Mouse (Mus musculus) kidney, postnatal 4 days (tissue): Measurements from ENCODE around the gene Lamtor1.
A peak's percentile ranks its signal among the peaks of the same experiment; 100 is the strongest.
"Not testable (repeated sequence)": the region's sequence is repeated elsewhere in the genome, so short reads cannot be mapped to it uniquely, and the experiment has no call there.

ENCODE experiments used
- DNase-seq, 2 experiments: peaks; one replicate each; pipeline ENCODE4 v3.0.0; 2021; ENCODE audit warnings: mixed read lengths in 2 of 2

Lamtor1 gene

DNA sequence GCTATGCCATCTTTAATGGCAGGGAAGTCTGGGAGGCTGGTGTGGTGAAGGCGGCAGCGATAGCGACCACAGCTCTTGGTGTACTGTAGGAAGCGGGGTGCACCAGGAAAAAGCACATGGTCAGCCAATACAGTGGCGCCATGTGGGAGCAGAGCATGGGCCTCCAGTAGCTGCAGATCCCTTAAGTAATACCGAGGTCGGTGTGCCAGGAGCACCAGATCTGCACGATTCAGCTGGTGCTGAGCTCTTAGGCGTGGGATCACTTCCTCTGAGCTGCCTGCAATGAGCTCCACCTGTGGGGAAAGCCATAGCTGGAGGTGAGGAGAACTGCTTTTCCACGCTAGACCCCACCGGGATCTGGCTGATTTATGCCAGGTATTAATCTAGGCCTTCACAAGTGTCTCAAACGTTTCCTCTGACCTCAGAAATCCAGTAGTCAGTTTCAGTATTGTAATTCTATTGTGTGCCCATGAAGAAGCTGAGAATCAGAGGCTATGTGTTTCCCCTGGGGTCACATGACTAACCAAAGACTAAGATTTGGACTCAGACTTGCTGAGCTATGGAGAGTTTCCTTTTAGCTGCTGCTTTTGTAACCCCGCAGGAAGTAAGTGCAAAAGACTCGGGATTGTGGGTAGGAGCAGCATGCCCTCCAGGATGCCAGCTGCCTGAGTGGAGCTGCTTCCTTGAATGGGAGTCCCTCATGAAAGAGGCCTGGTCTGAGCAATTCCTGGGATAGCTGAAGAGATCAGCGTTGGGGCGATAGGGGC lies 5.2 kb upstream of the Lamtor1 start:
- DNase-seq = no peak

DNA sequence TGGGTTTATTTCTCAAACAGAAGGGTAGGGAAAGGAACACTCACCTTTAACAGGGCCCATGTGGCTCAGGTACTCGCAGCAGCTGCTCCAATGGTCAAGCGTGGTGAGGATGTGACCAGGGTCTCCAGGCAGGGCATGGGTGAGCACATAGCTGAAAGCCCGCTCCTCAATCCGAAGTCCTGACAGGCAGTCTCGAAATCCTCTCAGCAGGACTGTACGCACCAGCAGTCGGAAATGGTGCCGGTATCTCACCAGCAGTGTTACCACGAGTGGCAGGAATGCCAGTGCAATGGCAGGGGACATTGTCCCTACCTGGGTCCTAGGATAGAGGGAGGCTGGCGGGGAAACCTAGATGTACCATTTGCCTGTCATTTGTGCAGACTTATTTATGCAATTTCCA lies 3.7 kb upstream of the Lamtor1 start:
- no peak for DNase-seq

DNA sequence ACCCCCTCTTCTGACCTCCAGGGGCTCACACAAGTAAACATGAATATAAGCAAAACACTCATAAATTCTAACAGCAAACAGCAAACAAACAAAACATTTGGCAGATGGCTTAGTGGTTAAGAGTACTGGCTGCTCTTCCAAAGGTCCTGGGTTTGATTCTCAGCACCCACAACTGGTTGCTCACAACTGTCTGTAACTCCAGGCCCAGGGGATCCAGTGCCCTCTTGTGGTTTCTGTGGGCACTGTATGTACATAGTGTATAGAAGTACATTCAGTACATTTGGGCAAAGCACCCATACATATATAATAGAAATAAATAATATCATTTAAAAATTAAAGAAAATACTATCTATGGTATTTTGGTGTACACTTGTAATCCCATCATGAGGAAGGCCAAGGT lies 2.9 kb upstream of the Lamtor1 start:
- no peak for DNase-seq

DNA sequence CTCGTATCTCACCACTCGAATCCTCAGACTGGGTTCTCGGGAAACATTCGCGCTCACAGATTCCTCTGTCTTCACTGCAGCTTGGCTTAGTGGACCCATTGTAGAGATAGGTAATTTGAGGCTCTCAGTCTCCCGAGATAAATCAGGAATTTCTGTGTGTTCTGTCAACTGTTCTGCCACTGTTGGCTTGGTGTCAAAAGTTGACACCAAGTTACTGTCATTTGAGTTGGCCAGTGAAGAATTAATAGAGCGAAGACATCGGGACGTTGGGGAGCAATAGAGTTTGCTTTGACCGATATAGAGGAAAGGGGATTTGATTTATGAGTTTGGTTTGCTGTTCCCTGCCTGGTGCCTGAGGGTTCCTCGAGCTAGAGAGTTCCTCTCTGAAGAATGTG lies 580 bp downstream of the Lamtor1 start, which contains the start of gene Tomt:
Gene Tomt (minus strand): TSS at position 73 of the 395 bp plus-strand sequence.
- DNase-seq = no peak

DNA sequence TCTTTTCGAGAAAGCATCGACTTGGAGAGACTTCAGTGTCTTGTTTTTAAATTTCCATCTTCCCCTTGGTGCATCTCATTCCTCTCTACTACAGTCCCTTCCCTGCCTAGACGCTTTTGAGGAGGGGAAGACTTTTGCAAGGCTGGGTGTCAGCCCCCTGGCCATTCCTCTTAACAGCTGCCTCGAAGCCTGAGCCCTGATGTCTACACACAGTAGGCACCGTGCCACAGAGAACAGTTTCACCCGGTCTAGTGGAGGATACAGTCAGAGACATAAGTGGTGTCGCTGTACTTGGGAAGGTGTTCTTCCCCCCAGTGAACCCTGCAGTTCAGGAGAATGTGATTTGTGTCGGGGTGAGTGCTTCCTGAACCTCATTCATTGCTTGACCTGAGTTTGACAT lies 992 bp downstream of the Lamtor1 start:
- DNase-seq = no peak

DNA sequence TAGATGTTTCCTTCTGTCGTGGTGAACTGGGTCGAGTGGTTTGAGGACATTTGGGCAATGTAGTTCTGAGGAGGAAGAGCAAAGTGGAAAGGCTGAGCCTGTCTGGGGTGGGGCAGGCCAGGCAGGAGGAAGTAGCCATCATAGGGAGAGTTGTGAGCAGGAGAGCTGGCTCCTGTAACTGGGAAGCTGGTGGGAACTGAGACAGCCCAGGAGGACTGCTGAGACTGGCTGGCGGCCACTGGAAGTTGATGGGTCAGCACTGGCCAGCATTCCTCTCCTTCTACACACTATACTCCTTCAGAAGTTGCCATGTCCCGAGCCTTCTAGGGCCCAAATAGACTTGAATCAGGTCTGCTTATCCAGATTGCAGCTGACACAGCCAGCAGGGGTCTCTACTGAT lies 2.7 kb downstream of the Lamtor1 start:
- peak; percentile 16 to 22 for DNase-seq

DNA sequence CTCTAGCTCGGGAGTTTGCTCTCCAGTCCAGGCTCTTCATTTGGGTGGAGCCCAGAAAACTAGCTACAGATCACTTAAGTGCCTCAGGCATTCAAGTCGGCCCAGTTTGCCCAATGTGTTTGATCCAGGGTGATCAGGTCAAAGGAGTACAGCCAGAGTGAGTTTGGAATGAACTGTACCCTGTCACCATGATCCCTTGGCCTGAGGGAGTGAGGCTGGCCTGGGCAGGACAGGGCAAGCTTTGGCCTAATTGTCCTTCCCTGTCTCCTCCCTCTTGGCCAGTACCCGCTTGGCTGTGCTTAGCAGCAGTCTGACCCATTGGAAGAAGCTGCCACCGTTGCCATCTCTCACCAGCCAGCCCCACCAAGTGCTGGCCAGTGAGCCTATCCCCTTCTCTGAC lies 4.4 kb downstream of the Lamtor1 start:
- DNase-seq = no peak

DNA sequence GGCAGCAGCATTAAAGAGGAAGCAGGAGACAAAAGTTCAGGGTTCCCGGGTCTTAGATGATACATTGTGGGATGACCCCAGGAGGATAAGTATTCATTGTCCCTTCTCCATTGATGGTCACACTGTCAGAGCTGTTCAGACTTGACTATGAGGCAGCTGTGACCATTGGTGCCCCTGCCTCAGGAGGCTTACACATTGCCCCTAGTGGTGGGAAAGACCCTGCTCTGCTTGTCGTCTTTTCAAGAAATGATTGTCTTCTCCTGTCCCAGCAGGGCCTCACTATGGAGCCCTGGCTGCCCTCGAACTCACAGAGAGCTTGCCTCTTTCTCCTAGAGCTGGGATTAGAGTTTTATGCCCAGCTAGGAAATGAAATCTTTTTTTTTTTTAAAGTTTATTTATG lies 6.3 kb downstream of the Lamtor1 start:
- DNase-seq = no peak

DNA sequence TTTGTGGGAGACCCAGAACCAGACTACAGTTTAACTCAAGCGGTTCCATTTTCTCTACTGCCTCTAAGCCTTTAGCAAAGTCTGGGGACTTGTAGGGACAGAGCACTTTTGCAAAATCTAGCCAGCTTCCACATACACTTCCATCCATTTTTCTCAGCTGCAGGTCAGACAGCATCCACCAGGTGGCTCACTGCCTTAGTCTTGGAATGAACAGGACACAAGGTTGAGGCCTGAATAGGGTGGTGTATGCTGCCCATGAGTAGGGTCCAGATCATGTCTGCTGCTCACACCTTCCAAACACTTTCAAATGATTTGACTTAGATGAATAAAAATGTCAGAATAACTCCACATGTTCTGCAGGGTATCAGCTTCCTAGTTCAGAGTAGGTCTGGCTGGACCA lies 12.4 kb downstream of the Lamtor1 start:
- DNase-seq = peak; percentile 81 to 83

DNA sequence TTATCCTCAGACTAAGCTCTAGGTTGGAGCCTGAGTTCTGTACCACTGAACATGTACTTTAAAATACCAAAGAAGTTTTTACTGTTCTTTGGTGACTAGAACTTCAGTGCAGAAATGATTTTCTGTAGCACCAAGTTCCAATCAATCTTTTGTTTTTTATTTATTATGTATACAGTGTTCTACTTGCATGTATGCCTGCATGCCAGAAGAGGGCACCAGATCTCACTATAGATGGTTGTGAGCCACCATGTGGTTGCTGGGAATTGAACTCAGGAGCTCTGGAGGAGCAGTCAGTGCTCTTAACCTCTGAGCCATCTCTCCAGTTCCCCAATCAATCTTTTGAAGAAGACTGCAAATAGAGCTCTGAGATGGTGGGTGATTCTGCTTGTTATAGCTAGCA lies 20.2 kb downstream of the Lamtor1 start:
- not testable (repeated sequence) for DNase-seq

DNA sequence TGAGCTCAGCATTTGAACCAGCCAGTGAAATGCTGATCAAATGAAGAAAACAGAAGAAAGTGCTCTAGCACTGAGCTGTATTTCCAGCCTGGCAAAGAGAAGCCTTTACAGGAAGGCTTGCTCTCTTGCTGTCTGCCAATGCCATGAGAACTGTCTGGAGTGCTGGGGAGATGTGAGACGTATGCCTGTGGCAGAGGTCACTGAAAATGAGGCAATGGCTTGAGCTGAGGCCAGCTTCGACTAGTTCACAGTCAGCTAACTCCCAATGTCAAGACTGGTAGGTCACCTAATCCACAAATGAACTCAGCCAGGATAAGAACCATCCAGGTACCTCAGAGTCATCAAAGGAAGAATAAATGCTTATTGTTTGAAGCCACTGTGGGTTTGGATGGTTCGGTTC lies 22.4 kb downstream of the Lamtor1 start:
- no peak for DNase-seq

DNA sequence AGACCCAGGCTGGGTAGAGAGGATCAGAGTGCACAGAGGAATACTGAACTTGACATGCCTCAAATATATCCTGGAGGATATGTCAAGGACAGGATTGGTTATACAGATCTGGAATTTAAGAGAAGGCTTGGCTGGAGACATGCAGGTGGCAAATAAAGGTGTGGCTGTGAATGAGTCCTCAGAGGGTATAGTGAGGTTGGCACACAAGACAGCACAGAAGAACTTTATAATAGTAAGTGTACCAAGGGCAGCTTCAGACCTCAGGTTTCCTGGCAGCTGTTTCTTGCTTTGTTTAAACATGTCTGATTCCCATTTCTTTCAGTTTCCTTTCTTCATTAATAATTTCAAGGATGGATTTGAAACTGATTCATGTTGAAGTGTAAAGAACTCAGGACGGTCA lies 26.8 kb downstream of the Lamtor1 start:
- DNase-seq = no peak

DNA sequence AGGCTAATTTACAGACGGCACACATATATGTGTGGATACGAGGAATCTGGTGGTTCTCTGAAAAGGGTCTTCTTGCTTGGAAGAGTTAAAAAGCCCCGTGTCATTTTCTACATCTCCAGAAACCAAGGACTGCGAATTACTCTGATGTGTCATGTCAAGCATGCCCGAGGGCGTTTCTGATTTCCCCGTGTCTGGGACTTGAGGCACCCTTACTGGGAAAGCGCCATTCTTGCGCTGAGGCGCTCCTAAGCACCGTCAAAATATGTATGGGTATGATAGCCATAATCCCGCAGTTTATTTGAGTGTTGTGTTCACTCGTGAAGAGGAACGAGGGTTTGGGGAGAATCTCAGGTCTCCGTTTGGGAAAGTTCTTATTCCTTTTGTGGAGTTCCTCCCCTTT lies 27.6 kb downstream of the Lamtor1 start:
- peak; percentile 31 to 61 for DNase-seq

DNA sequence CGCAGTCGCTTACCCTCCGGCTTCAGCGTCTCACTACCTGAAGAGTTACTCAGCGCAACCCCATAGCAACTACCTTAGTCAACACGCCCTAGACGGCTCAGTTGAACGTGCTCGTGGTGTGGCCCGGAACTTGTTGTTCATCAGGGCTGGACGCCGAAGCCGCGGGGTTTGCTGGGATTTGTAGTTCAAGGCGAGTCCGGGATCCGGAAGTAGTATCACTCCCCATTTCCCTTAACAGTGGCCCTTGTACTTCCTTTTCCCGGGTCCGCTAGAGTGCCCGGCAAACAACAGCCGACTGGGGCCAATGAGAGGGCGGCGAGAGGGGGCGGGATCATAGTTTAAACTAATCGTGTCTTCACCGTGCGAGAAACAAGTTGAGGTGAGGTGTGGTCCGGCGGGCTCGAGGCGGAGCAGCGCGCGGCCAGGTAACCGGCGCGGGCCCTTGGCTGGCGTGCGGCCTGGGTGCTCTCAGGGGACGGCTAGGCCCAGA lies 28.1 kb downstream of the Lamtor1 start, which contains the start of the genes Lrrc51 and Numa1:
Gene Lrrc51 (minus strand): TSS at position 145 of the 490 bp plus-strand sequence.
Gene Numa1 (plus strand): TSS at position 361 of the 490 bp plus-strand sequence.
- peak; percentile 96 to 97 for DNase-seq

DNA sequence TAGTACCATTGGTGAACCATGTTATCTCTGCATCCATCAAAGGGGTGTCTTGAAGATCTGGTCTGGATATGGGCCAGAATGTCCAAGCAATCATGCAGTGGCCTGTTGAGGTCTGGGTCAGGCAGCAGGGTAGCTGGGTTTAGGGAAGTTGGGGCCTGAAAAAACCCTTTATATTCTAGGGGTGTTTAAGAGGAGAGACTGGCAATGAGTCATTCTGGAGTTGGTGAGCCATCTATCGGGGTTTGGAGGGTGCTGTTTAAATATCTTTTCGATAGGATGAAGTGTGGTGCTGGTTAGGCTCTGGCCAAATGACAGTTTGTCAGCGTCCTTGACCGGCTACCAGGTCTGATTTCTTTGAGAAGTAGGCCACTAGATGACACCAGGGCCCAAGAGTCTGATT lies 30.3 kb downstream of the Lamtor1 start:
- DNase-seq = no peak

DNA sequence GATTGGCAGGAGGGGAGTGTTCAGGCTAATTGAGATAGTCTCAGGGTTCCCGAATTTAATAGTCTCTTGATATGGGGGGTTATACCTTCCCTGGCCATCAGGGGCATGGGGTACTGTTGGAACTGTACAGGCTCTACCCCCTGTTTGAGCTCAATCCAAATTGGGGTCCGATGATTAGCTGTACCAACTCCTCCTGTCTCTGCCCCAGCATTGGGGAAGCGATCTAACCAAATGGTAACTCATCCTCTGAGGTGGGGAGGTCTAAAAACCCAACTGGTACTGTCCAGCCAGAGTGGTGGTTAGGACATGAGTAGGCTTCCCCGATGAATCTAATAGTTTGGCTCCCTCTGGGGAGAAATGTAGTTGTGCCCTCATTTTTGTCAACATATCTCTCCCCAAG lies 31.3 kb downstream of the Lamtor1 start:
- no peak for DNase-seq

DNA sequence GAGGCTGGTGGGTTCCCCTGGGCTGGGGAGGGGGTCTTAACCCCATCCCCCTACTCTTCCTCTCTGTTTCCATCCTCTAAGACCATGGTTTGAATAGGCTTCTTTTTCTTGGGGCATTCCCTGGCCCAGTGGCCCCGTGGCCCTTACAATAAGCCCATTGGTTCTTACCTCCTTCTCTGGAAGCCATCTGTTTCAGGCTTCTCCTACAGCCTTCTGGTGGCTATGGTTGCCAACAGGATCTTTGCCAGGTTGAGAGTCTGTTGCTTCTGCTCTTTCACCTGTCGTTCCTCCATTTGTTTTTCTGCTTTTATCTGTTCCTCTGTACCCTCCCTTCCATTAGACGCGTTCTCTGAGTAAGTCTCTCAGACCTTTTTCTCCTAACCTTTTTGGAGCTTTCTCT lies 31.9 kb downstream of the Lamtor1 start:
- DNase-seq = no peak

DNA sequence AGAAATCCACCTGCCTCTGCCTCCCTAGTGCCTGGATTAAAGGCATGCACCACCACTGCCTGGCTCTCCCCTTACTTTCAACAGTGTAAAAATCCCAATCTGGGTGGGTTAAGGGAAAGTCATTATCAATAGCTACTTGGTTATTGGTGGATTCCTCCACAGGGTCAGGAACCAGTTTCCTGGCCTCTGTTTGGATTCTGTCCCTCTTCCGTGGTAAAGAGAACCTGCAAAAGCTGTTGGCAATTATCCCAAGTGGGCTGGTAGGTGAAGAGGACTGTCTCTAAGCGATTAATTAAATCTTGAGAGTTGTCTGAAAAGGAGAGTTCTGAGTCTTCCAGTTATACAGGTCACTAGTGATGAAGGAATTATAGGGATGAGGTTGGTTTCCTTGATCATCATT lies 32.6 kb downstream of the Lamtor1 start:
- DNase-seq = no peak

DNA sequence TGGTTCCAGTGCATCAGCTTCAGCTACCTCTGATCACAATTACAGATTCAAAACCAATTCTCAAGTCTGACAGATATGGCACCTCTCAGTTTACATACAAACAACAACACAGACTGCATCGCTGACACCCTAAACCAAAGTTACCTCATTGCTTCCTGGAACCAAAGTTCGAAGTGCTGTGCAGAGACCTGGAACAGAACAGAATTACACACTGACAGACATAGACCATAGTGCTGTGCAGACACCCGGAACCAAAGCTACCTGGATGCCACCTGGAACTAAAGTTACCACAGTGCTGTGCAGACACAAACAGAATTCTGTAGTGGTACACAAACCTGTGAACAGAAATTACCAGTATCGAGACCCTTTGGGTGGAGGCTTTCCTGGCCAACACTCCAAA lies 34.1 kb downstream of the Lamtor1 start:
- peak in 1 of 2 experiments; percentile 17 for DNase-seq

DNA sequence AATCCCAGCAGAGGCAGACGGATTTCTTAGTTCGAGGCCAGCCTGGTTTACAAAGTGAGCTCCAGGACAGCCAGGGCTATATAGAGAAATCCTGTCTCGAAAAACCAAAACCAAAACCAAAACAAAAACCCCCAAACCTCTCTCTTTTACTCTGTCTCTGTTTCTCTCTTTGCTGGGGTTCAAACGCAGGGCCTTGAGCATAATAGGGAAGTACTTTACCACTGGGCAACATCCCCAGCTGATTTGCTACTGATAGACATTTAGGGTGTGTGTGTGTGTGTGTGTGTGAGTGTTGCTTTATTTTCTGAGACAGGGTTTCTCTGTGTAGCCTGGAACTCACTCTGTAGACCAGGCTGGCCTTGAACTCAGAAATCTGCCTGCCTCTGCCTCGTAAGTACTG lies 43.3 kb downstream of the Lamtor1 start:
- not testable (repeated sequence) for DNase-seq

DNA sequence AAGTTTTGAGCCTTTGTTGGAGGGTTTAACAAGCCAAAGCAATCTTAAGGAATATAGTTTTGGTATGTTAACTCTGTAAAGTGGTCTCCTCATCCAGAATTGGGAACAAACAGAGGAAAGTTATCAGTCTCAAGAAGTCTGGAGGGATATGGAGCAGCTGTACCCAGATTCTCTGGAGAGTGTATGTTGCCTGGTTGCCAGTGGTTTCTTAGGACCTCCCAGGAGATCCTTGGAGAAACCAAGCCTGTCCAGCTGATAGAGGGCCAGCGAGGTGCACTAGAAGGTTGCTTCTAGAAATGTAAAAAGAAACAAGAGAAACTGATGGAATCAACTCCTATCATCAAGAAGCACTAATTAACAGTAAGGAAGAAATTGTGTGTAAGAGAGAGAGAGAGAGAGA lies 45.9 kb downstream of the Lamtor1 start:
- DNase-seq = peak in 1 of 2 experiments; percentile 16

DNA sequence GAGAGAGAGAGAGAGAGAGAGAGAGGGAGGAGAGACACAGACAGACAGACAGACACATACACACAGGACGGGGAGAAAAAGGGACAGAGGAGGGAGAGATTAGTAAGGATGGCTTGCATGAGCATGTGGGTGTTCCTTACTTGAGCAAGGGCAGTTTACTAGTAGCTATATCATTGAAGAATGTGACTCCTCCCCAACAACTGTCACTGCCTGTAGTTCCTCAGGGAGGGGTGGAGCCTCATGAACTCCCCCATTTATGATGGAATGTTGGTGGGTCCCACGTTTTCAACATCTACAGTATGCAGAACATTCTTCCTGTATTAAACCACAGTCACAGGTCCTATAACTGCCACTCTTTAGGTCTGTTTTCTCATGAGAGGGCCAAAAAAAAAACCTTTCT lies 46.4 kb downstream of the Lamtor1 start:
- DNase-seq = no peak

DNA sequence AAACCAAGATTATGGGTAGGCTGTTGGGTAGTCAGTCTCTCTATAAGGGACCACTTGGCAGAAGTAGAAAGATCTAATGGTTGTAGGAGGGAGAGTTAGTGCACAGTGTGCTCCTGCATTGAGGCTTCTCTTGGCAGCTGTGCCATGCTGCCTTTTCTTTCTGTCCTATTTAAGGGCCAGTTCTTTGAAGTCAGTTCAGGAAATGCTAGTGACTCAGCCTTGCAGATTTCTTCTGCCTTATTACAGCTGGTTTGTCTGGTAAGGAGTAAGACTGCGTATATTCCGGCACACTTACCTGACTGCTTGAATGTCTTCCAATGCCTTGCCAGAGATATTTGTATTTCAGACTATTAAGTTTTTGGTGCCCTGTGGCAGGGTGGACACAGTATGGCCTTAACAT lies 48.5 kb downstream of the Lamtor1 start:
- DNase-seq = no peak

DNA sequence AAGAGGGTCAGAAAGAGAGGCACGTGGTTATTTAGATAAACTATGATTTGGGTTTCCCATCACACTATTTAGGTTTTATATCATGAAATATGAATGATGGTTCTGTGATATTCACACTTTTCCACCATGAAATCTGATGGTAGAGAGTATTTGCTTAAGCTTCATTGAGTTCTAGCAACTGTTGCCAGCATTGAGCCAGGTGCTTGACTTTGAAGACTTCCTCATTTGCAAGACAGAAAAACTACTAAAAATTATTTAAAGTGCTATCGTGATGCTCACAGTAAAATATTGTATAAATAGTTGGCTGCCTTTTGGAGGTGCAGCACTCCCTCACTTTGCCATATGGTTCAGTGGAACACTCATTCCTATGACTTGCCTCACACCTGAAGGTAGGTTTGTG lies 49.6 kb downstream of the Lamtor1 start:
- DNase-seq = no peak

DNA sequence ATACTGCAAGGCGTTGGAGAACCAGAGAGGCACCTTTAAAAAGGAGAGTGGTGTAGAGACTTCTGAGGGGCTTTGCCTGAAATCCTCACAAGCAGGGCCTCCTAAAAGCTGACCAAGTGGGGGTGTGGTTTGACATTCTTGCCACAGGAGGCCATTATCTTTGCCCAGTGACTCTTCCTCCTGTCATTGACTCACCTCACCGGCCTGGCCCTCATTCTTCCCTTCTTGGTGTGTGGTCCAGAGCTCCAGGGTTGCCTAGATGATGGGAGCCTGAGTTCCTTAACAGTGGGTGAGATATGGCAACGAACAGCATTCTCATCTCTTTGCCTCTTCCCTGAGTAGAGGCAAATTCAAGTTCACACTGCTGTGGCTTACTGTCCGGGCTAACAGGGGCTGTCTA lies 50.2 kb downstream of the Lamtor1 start:
- DNase-seq = no peak
